Mouse (Mus musculus) erythroid progenitor cell, adult 5-6 weeks (primary cell): ENCODE data around the gene Dennd6a. TPM values are rescaled to one million over a fixed set of nuclear protein-coding genes. Genes with fewer than 3 reads are reported as not detected.
"Not testable (repeated sequence)": the region's sequence is repeated elsewhere in the genome, so short reads cannot be mapped to it uniquely, and the experiment has no call there.

ENCODE experiments used
- ATAC-seq: replicated peaks from 2 replicates; pipeline ENCODE4 v1.8.0; 2016; ENCODE audit warnings: moderate number of reproducible peaks, mild to moderate bottlenecking, moderate TSS enrichment, inconsistent platforms; ENCODE audit not compliant: poor library complexity, low FRiP score, severe bottlenecking
- total RNA-seq, 2 experiments: library from RNA; stranded (forward) in 1 of 2; stranded (reverse) in 1 of 2; fragments of 150-400 nt in 1 of 2; fragments of 186-747, 209-891 nt in 1 of 2; gene quantifications; 2 replicates each; pipeline versions ENCODE4 v1.2.3 to v1.2.4; 2015 to 2017; ENCODE audit warnings: low replicate concordance in 2 of 2

Dennd6a gene
- total RNA-seq (2015; ENCODE audit: low replicate concordance) (19.8 and 36.0 TPM in 2 replicates), total RNA-seq (2017; ENCODE audit: low replicate concordance) (24.9 and 31.7 TPM in 2 replicates)

DNA sequence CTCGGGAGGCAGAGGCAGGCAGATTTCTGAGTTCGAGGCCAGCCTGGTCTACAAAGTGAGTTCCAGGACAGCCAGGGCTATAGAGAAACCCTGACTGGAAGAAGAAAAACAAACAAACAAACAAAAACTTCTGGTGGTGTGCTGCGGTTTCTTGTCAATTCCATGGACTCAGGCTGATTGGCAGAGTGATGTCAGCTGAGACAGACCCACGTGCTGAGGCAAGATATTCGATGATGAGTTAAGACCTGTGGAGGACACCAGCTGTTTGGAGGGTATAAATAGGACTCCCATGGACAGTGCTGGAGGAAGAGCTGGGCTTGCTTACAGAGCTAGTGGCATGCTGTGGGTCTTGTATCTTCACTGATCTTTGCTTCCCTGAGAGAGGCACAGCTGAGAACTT is at the start of gene Dennd6a:
Dennd6a (plus strand) TSS at position 301 of the 400 bp plus-strand sequence.
- not testable (repeated sequence) for ATAC-seq

DNA sequence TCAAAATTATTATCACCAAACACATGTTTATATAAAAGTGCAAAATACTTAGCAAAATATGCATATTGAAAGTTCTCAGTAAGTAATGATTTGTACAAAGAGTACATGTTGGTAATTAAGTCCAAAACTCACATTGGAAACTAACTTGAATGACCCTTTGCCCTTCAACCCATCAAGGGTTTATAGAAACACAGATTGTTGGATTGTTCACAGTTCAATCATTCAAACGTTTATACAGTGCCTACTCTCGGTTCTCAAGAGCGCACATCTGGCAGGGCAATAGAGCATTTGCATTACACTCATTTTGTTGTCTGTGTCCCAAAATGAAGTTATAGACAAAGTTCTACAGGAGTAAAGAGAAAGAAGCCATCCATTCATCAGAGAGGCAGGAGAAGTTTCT is 47.7 kb upstream of the Dennd6a start:
- no peak for ATAC-seq

DNA sequence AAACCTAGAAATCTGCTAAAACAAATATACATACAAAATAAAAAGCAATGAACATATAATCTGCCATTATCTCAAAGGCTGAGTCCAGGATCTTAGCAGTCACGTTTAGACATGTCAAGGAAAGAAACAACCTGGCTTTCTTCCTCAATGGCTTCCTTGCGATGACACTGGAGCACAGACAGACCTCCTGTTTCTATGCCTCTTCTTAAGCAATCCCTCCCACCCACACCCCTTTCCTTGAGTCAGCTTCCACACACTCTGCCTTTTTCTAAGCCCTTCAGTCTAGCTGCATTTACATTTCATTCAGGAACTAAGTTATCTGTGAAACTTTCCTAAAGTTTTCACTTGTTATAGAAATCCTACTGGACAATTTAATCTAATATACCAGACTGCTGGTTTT is 45.4 kb upstream of the Dennd6a start:
- ATAC-seq: no peak

DNA sequence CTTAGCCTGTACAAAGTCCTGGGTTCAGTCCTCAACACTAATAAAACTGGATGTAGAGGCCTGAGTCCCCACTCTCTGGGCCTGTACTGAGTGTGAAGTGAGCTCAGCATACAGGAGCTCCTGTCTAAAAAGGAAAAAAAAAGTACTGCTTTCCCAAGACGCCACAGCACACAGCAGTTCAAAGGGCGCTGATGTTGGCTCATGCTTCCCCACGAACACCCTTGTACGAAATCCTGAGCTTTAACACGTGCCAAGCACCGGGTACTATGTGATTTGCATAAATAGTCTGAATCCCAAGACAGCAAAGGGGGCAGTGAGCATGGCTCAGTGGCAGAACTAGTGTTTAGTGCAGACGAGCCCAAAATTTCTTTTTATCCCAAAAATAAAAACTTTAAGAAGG is 43.3 kb upstream of the Dennd6a start:
- ATAC-seq: no peak

DNA sequence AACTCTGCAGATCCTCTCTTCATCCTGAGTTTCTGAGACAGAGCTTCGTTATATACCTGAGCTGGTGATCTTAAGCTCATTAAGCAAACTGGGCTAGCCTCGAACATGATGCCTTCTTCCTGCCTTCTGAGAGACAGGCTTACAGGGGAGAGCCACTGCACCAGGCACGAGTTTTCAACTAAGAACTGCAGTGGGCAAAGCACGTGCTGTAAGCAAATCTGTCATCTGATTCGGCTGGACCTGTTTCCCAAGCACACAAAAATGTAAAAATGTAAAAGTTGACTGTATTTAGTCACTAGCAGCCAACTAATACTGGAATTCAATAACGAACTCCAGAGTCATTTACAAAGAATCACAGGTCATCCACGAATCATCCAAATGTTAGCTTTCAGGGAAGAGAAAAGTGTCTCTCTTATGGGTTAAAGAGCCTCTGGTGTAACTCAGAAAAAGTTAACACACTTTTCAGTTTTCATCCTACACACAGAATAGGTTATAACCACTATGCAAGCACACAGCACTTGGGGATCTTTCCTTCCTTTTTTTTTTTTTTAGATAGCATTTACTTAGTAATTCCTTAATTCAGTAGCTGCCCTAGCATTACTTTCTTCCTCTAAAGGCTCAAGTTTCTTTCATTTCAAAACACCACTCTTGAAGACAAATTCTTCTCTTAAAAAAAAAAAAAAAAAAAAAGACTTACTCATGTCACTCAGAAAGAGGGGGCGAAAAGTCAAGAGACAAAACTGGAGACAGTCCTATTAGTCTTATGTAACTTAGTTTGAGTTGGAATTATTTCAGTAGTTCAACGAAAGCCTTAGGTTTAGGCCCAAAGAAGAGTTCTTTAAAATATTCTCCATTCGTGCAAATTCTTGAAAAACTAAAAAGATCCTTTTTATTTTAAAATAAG is 42.0 kb upstream of the Dennd6a start:
- no peak for ATAC-seq

DNA sequence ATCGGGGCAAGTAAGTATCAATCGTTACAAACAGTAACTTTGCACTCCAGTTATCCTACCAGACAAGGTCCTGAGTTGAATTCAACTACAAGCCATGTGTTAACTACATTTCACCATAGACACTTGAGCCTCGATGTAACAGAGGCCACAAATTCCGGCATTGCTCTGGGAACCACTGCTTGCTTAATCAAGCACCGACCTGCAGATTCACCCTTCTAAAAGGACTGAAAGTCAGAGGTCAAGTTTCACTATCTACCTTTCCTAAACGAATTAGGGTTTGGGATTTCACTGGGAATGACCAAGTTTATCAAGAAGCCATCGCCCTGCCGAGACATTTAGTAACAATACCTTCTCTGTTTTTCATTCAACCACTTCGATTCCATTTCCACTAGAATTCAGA is 40.9 kb upstream of the Dennd6a start:
- ATAC-seq: no peak

DNA sequence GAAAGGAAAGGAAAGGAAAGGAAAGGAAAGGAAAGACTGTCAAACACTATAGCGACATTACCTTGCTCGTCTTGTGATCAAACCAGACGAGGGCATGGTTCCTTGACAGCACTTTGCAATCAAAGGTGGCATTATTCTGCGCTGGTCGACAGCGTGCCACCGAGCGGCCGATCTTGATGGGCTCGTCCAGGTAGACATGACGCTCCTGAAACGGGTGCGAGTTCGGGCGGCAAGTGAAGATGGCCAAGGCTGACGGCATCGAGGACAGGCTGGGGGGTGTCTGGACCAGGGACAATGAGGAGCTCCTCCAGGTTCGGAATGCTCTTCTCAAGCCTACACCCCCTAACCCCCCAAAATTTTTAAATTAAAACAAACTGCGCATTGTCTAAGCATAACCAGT is 40.4 kb upstream of the Dennd6a start:
- no peak; the same call in 1 of the 2 replicates for ATAC-seq

DNA sequence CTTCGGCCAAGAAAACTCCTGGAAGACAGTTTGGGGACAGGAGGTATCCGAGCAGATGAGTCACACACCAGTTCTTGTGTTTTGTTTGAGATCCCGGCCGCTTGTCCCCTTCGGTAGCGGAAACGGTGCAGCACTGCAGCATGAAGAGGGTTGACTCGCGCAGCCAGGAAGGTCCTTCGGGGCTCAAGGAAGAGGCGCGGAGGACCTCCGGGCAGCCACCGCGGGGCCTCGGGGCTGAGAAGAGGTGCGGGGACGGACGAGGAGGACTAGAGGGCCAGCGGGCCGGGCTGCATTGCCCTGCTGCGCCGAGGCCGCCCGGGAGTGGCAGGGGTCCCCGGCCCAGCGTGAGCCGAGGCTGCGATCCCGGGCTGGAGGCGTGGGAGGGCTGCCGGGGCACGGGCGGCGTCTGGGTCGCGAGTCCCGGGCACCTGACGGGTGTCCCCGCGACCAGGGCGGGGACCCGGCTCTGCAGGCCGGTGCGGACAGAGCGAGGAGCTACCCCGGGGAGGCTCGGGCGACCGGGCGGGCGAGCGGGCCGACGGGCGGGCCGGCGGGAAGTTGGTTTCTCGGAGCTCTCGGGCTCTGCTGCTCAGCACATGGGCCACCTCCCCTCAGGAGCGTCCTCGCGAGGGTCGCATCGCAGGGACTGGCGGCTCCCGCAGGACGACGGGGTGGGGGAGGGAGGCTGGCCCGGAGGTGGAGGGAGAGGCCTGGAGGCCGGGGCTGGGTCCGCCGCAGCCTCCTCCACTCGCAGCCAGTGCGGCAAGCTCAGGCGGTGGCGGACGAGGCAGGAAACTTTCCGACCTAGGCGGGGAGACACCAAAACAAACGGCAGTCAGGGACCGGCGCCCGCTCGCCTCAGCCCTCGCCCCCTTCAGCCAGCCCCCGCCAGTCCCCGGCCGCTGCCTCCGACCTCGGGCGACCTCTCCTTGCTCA is 39.6 kb upstream of the Dennd6a start:
- peak; percentile 47 for ATAC-seq

DNA sequence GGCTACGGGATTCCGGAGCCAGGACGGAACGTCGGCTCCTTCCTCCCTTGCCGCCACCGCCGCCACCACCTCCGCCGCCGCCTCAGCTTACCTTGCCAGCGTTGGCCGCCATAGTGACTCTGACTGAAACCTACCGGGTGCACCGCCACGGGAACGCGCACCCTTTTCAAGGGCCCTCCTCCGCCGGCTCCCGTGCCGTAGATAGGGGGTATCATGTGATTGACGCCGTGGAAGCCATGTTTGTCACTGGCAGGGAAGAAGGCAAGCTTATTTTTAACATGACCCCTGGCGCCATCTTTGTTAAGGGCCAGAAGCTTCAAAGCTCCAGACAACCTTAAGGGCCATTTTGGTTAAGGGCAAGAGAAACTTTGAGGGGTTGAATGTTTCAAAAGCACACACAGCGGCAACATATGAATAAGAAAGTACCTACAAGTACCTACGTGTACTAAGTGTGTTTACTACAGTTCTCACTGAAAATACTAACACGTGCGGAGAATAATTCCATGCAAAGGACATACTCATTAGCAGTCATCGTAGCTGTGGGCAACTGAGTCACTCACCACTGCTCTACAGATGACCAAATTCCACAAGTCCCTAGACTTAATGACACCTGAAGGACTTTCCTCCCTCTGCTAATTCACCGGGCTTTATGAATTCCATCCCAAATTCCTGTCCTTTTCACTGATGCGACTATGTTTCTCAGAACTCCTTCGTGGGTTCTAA is 38.7 kb upstream of the Dennd6a start, which contains the start of gene Slmap:
Slmap (minus strand) TSS at position 175 of the 723 bp plus-strand sequence.
- ATAC-seq: peak; percentile 94

DNA sequence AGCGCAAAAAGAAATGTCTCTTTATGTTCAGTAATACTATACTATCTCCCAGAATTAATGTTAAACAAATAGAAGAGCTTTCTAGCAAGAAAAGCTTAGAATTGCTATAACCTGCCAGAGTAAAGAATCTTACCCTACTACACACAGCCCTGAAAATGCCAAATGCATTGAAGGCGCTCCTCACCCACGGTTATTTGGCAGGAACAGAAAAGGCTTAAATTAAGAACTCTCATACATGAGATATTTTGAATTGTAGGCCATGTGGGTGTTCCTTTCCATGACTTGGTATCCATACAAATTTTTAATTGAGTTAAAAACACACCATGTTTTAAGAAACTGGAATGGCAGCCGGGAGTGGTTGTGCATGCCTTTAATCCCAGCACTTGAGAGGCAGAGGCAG is 34.4 kb upstream of the Dennd6a start:
- ATAC-seq: no peak

DNA sequence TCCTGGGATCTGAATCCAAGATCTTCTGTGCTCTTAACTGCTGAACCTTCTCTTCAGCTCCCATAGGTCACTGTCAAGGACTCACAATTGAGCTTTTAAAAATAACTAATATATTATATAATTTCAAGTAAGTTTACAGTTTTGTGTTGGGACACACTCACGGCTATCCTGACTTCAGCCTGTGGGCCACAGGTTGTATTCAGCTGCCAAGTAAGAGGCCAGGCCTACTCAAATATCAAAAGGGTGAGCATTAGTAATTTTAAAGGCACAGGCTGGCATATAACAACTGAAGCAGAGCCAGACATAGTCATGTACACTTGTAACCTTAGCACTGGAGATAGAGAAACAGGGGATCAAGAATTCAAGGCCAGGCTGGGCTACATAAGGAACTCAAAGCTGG is 33.1 kb upstream of the Dennd6a start:
- no peak for ATAC-seq

DNA sequence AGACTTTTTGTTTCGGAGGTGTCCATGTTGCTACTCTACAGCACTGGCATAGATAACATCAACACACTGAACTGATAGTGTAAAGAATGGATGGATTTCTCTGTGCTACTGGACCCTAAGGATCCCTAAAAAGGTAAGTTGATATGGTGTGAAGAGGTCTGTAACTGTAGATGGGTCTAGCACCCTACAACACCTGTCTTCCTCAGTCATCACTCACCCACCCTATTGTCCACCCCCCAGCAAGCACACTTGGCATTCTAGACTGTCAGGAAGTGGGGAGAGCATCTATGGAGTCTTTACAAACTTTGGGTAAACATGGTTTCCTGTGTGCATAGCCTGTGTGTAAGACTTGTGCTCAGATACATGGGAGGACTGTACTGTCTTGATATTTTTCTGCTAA is 31.5 kb upstream of the Dennd6a start:
- ATAC-seq: no peak

DNA sequence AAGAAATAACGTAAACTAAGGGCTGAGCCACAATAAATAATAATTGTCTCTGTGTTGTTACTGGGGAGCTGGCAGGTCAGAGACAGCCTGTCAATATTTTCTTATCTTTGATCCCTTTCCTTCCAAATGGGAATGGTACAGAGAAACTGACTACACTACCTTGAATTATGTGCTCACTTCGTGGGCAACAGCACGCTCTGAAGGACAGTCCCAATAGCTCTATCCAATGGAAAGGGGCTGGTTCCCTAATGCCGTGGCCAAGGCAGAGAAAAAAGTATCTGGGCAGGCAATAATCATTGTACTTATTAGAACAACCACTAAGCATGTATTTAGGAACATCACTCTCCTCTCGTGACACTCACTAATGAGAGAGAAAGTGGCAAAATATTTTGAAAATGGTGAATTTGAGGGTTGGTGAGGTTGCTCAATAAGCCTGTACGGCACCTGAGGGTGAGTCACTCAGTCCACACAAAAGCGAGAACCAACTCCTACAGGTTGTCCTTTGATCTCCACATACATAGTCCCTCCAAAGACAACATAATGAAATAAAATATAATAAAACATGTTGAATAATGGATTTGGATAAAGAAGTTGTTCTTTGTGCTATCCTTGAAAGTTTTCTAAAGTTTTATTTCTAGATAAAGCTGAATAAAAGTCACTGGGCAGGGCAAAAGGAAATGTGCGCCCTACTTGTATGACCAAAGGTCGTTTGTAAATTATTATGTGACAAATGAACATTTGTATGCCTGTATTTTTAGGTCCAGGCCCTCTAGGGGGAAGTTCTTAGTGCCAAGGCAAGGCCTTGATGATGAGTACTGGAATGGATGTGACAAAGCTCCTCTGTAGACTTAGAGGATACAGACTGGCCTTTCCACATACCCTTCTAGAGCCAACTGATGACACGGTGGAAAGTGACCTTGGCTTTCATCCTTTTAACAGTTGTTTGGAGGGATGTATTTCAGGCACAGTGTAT is 25.9 kb upstream of the Dennd6a start:
- no peak for ATAC-seq

DNA sequence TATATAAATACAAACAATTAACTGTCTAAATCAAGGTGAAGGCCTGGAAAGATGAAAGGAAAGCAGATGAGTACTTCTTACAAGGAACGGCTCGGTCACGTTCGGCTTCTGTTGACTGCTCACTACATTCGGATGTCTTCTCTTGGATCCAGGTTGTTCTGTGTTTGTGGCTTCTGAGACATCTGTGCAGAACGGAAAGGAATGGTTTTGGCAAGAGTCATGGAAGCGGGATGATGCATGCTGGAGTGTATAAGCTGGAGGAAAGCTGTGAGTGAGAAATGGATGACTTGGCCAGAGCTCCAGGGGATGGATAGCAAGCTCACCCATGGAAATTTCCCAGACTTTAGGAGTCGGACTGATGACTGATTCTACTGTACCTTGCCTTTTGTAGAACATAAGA is 22.9 kb upstream of the Dennd6a start:
- no peak for ATAC-seq

DNA sequence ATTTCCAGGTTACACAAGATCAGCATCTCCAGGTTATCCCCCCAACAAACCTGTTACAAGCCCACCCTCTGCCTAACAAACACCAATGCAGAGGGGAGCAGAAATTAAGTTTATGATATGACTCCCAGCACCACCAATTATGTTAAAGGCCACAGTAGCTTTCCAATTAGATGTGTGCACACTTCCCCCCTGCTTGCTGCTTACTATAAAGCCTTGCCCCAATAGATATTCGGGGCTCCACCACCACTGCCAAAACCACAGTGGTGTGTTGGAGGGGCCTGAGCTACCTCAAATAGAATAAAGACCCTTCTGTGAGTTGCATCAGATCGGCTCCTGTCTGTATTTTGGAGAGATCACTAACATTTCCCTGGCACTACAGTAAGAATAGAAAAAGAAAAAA is 21.2 kb upstream of the Dennd6a start:
- ATAC-seq: no peak

DNA sequence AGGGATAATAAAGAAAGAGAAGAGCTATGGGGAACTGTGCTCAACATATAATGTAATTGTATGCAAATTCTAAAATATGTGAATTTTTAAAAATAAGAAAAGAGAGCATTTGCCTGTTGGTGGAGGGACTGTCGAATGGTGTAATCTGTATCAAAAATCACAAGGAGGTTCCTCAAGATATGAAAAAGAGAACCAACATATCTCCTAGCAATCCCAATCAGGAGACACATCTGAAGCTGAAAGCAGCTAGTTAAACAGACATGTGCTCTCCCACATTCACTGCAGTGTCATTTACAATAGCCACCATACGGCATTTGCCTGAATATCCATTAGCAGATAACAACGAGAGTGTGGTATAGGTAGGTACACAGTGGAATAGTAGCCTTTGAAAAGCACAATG is 20.8 kb upstream of the Dennd6a start:
- ATAC-seq: no peak

DNA sequence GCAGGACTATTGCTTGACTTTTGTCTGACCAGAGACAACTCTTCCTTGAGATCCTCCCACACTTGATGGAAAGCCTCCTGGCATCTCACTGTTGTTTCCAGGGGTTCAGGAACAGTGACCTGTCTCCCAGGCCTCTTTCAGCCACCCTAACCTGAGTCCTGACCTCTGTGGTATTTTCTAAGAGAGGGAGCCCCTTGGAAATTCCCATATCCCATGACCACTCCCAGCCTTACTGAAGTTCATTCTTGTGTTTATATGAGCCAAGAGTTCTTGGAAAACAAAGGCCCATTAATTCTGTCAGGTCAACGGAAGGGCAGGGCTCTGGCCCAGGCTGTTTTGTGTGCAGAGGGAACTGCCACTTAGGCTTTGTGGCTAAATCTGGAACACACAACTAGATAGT is 16.1 kb upstream of the Dennd6a start:
- no peak for ATAC-seq

DNA sequence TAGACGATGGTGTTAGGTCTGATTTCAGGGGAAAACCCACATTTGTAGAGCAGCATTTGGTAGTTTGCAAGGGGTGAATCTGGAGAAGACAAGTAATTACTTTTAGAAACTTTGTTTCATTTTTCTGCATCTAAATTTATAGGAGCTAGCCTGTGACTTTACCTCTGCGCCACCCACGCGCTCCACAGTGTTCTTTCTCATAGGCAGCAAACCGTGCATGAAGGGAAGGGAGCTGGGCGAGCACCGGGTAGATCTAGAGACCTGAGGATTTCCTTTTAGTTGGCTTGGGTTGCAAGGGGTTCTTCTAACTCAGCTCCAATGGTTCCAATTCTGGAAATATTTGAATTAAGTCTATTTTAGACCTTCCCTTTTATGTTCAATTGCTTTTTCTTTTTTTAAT is 15.1 kb upstream of the Dennd6a start:
- ATAC-seq: no peak

DNA sequence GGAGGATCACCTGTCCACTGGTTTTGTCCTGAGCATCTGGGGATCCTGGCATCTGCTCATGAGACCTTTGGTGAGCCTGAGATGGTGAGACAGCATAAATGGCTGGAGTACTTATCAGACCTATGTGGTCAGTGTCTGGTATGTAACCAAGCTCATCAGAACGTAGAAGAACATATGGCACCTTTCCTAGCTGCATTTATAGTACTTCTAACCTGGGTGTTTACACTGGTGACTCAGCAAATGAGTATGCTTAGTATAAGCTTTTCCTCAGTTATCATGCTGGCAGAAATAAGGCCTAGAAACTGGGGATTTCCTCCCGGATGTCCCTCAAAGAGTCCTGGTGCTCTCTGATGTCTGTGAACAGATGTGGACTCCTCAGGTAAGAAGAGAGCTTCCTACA is 11.4 kb upstream of the Dennd6a start:
- no peak for ATAC-seq
